Mouse (Mus musculus): ENCODE measurements around the gene Lgi4. TPM values are rescaled to one million over a fixed set of nuclear protein-coding genes. Genes with fewer than 3 reads are reported as not detected.

The Lgi4 gene
- total and polyA plus RNA-seq, 3 experiments: not detected

- TF ChIP-seq NELFE (IDR thresholded peaks at IDR 0.05; ENCODE audit: low read depth, low read length) (no peak), UBTF (IDR thresholded peaks at IDR 0.05; ENCODE audit: low read depth, low read length) (no peak), RCOR1 (conservative IDR thresholded peaks at IDR 0.05; ENCODE audit: low read depth, low read length) (no peak), SMC3 (IDR thresholded peaks at IDR 0.05; ENCODE audit: low read depth, low read length) (no peak), MAX (IDR thresholded peaks at IDR 0.05; ENCODE audit: low read length) (no peak), GABPA (IDR thresholded peaks at IDR 0.05; ENCODE audit: insufficient replicate concordance, low read depth, low read length) (no peak)
- peaks cover 0 to 5% of the 10 kb centered on the region in 2 experiments; a peak in 2 of 4 replicates for H3K4me1 ChIP-seq (ENCODE audit: control insufficient read depth in 1 of 2, insufficient read depth in 2 of 2)
- H3K36me3 ChIP-seq (replicated peaks in 1 of 2; ENCODE audit: control insufficient read depth in 1 of 2, insufficient read depth in 1 of 2, low read length in 1 of 2): no peaks in the 10 kb centered on the region
- dilution Hi-C loops (cut with MboI; ENCODE audit: extremely low pct_ligation_motif_present, extremely low pct_unique_long_range_greater_than_20kb, low sequenced_read_pairs): no loop called here
- H3K27ac ChIP-seq (ENCODE audit: insufficient read depth, low read depth): no peak overlapping the region
- DNase-seq (ENCODE audit: extremely low read depth): no peak
- H3K4me2 ChIP-seq (ENCODE audit: insufficient read depth, low read depth, poor library complexity, severe bottlenecking): no peak overlapping the region
- no peak overlapping the region for H3K4me3 ChIP-seq (replicated peaks in 1 of 3; ENCODE audit: low read depth in 2 of 3, low read length in 2 of 3, poor library complexity in 1 of 3)
- H3K79me2 ChIP-seq (replicated peaks; ENCODE audit: control insufficient read depth, extremely low read depth, insufficient read depth, poor library complexity, severe bottlenecking): no peaks in the 10 kb centered on the region
- H3K27me3 ChIP-seq (replicated peaks): peaks cover 39% of the 10 kb centered on the region
- no peak overlapping the region for H3K9ac ChIP-seq (ENCODE audit: insufficient read depth, low read depth)
- no peaks in the 10 kb centered on the region for H3K9me3 ChIP-seq (replicated peaks; ENCODE audit: low read length)
- in situ Hi-C loops (cut with MboI; ENCODE audit: low pct_ligation_motif_present, low pct_unique_long_range_greater_than_20kb, low sequenced_read_pairs): no loop called here
Observed at GRCm38 (mm10) chr7:31058211-31058610, 931 bp upstream of the Lgi4 start.

- no peaks in the 10 kb centered on the region for H3K36me3 ChIP-seq (replicated peaks in 1 of 2; ENCODE audit: control insufficient read depth in 1 of 2, insufficient read depth in 1 of 2, low read length in 1 of 2)
- no peak overlapping the region for H3K4me3 ChIP-seq (replicated peaks in 1 of 3; ENCODE audit: low read depth in 2 of 3, low read length in 2 of 3, poor library complexity in 1 of 3)
- in situ Hi-C loops (cut with MboI; ENCODE audit: low pct_ligation_motif_present, low pct_unique_long_range_greater_than_20kb, low sequenced_read_pairs) (loop anchor here (5.0 kb wide), 1 partner anchor 37 kb away; no protein-coding TSS in a partner anchor), dilution Hi-C loops (cut with MboI; ENCODE audit: extremely low pct_ligation_motif_present, extremely low pct_unique_long_range_greater_than_20kb, low sequenced_read_pairs) (no loop called here)
- H3K27ac ChIP-seq (ENCODE audit: insufficient read depth, low read depth): no peak overlapping the region
- H3K4me1 ChIP-seq (ENCODE audit: control insufficient read depth in 1 of 2, insufficient read depth in 2 of 2): peaks cover 0 to 7% of the 10 kb centered on the region in 2 experiments; a peak in 2 of 4 replicates
- no peaks in the 10 kb centered on the region for H3K9me3 ChIP-seq (replicated peaks; ENCODE audit: low read length)
- H3K27me3 ChIP-seq (replicated peaks): peaks cover 39% of the 10 kb centered on the region
- no peak overlapping the region for H3K4me2 ChIP-seq (ENCODE audit: insufficient read depth, low read depth, poor library complexity, severe bottlenecking)
- DNase-seq (ENCODE audit: extremely low read depth): no peak
- no peak for TF ChIP-seq RCOR1 (conservative IDR thresholded peaks at IDR 0.05; ENCODE audit: low read depth, low read length)
- TF ChIP-seq KAT2A (IDR thresholded peaks at IDR 0.05; ENCODE audit: insufficient replicate concordance, low read length): no peak
- TF ChIP-seq IRF4 (IDR thresholded peaks at IDR 0.05; ENCODE audit: low read depth, low read length): no peak
- TF ChIP-seq HCFC1 (IDR thresholded peaks at IDR 0.05; ENCODE audit: low read depth, low read length): no peak
- no peak for TF ChIP-seq MYC (IDR thresholded peaks at IDR 0.05; ENCODE audit: low read depth, low read length)
- H3K79me2 ChIP-seq (replicated peaks; ENCODE audit: control insufficient read depth, extremely low read depth, insufficient read depth, poor library complexity, severe bottlenecking): no peaks in the 10 kb centered on the region
- no peak overlapping the region for H3K9ac ChIP-seq (ENCODE audit: insufficient read depth, low read depth)
Observed at GRCm38 (mm10) chr7:31059919-31060620, 928 bp downstream of the Lgi4 start.

- Histone ChIP-seq H3K36me3 (replicated peaks in 1 of 2; ENCODE audit: control insufficient read depth in 1 of 2, insufficient read depth in 1 of 2, low read length in 1 of 2) (no peaks in the 10 kb centered on the region), H3K9me3 (replicated peaks; ENCODE audit: low read length) (no peaks in the 10 kb centered on the region), H3K27me3 (replicated peaks) (peaks cover 41% of the 10 kb centered on the region), H3K79me2 (replicated peaks; ENCODE audit: control insufficient read depth, extremely low read depth, insufficient read depth, poor library complexity, severe bottlenecking) (no peaks in the 10 kb centered on the region), H3K4me2 (ENCODE audit: insufficient read depth, low read depth, poor library complexity, severe bottlenecking) (no peak overlapping the region), H3K9ac (ENCODE audit: insufficient read depth, low read depth) (no peak overlapping the region), H3K27ac (ENCODE audit: insufficient read depth, low read depth) (no peak overlapping the region), H3K4me1 (ENCODE audit: control insufficient read depth in 1 of 2, insufficient read depth in 2 of 2) (peaks cover 3 to 13% of the 10 kb centered on the region in 2 experiments), H3K4me3 (replicated peaks in 1 of 3; ENCODE audit: low read depth in 2 of 3, low read length in 2 of 3, poor library complexity in 1 of 3) (no peak overlapping the region)
- in situ Hi-C loops (cut with MboI; ENCODE audit: low pct_ligation_motif_present, low pct_unique_long_range_greater_than_20kb, low sequenced_read_pairs) (loop anchor here (5.0 kb wide), 1 partner anchor 37 kb away; no protein-coding TSS in a partner anchor), dilution Hi-C loops (cut with MboI; ENCODE audit: extremely low pct_ligation_motif_present, extremely low pct_unique_long_range_greater_than_20kb, low sequenced_read_pairs) (no loop called here)
- DNase-seq (ENCODE audit: extremely low read depth): no peak
- TF ChIP-seq PAX5 (IDR thresholded peaks at IDR 0.05; ENCODE audit: low read length) (no peak), USF1 (IDR thresholded peaks at IDR 0.05; ENCODE audit: low read depth, low read length) (no peak), JUN (IDR thresholded peaks at IDR 0.05; ENCODE audit: insufficient read depth, low read depth, low read length) (no peak), NELFE (IDR thresholded peaks at IDR 0.05; ENCODE audit: low read depth, low read length) (no peak), NRF1 (IDR thresholded peaks at IDR 0.05; ENCODE audit: low read depth, low read length) (no peak), ZNF384 (IDR thresholded peaks at IDR 0.05; ENCODE audit: low read depth, low read length) (no peak), ZC3H11A (IDR thresholded peaks at IDR 0.05; ENCODE audit: low read depth, low read length) (no peak), BHLHE40 (IDR thresholded peaks at IDR 0.05; ENCODE audit: low read depth, low read length) (no peak), CHD1 (IDR thresholded peaks at IDR 0.05; ENCODE audit: low read depth, low read length) (no peak), UBTF (IDR thresholded peaks at IDR 0.05; ENCODE audit: low read depth, low read length) (no peak)
Observed at GRCm38 (mm10) chr7:31060621-31061010, 1.5 kb downstream of the Lgi4 start.

Measured in CH12.LX (cell line).